Mouse (Mus musculus): ENCODE results near the gene Cysrt1.

Gene Cysrt1

GRCm38 (mm10) chr2:25211121-25211670, 31.1 kb downstream of the Cysrt1 start, which contains the start of gene Nelfb:
Nelfb (minus strand) TSS chr2:25211489.
- DNase-seq (ENCODE audit: low spot score in 2 of 2) = peak; percentile 93 to 94

GRCm38 (mm10) chr2:25210686-25211085, 31.6 kb downstream of the Cysrt1 start:
- no peak for DNase-seq (ENCODE audit: low spot score in 2 of 2)

GRCm38 (mm10) chr2:25207593-25207992, 34.7 kb downstream of the Cysrt1 start:
- no peak for DNase-seq (ENCODE audit: low spot score in 2 of 2)

- DNase-seq (ENCODE audit: low spot score in 2 of 2) = peak; percentile 14 to 39
Measured at GRCm38 (mm10) chr2:25203631-25204214, 38.5 kb downstream of the Cysrt1 start.

GRCm38 (mm10) chr2:25200631-25201030, 41.6 kb downstream of the Cysrt1 start:
- DNase-seq (ENCODE audit: low spot score in 2 of 2) = no peak

GRCm38 (mm10) chr2:25197946-25198345, 44.3 kb downstream of the Cysrt1 start:
- no peak for DNase-seq (ENCODE audit: low spot score in 2 of 2)

- DNase-seq (ENCODE audit: low spot score in 2 of 2) = no peak
Measured at GRCm38 (mm10) chr2:25197191-25197590, 45.1 kb downstream of the Cysrt1 start.

GRCm38 (mm10) chr2:25196172-25196954, 45.9 kb downstream of the Cysrt1 start, which contains the start of gene Tor4a:
Tor4a (minus strand) TSS chr2:25196886.
- peak; percentile 97 for DNase-seq (ENCODE audit: low spot score in 2 of 2)

GRCm38 (mm10) chr2:25195211-25196156, 46.8 kb downstream of the Cysrt1 start:
- peak; percentile 96 to 97 for DNase-seq (ENCODE audit: low spot score in 2 of 2)

GRCm38 (mm10) chr2:25194486-25195171, 47.6 kb downstream of the Cysrt1 start:
- peak; percentile 60 for DNase-seq (ENCODE audit: low spot score in 2 of 2)

GRCm38 (mm10) chr2:25194006-25194405, 48.2 kb downstream of the Cysrt1 start:
- DNase-seq (ENCODE audit: low spot score in 2 of 2) = no peak

- DNase-seq (ENCODE audit: low spot score in 2 of 2) = peak; percentile 79 to 82
Measured at GRCm38 (mm10) chr2:25193330-25193770, 48.9 kb downstream of the Cysrt1 start.

Measured in spleen, postnatal 36 days (tissue).